Mouse (Mus musculus): ENCODE measurements around the gene Carns1. TPM values are rescaled to one million over a fixed set of nuclear protein-coding genes. Genes with fewer than 3 reads are reported as not detected.
"Not testable (repeated sequence)": the region's sequence is repeated elsewhere in the genome, so short reads cannot be mapped to it uniquely, and the experiment has no call there.

The Carns1 gene
- polyA plus RNA-seq, 1 experiment from 2014 or later = 3.3 TPM

DNA sequence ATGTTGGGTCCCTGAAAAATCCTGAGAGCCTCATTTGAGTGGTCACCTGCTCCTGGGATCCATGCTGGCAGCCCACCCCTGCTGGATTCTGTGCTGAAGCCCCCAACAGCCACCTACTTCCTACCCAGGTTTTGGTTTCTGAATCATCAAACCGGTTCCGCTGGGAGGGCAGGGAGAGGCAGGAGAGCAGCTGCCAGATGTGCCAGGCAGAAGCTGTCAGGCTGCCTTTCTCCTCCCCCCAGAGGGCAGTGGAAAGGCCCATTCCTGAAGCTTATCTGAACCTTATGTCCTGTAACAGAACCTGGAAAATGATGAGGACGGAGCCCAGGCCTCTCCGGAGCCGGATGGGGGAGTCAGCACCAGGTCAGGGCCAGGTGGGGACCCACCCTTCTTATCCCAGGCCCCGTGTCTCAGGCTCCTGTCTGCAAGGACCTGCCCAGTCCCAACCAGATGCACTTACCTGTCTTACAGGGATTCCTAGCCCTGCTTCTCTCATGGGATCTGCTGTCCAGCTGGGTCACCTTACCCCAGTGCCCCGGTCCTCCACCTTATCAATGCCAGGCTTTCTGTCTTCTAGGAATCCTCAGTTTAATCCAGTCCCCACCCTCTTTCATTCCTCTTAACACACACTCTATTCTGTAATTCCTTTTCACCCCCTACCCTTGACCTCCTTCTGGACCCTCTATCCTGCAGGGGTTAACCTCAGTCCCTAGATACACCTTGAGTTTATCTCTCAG, 48.4 kb downstream of the Carns1 start:
- 72% methylated on average over 7 of the region's 7 CpGs for WGBS
- peak; percentile 16 for DNase-seq (ENCODE audit: low spot score)
- H3K9ac ChIP-seq (ENCODE audit: low read depth, low read length) = peak overlapping the region; percentile 77
- no peaks in the 10 kb centered on the region for H3K9me3 ChIP-seq (ENCODE audit: control insufficient read depth, low read length)
- H3K4me2 ChIP-seq (replicated peaks; ENCODE audit: low read depth, low read length) = peak overlapping the region; percentile 76
- no peaks in the 10 kb centered on the region for H3K27me3 ChIP-seq (ENCODE audit: control insufficient read depth, insufficient read depth, low read length)
- H3K27ac ChIP-seq (ENCODE audit: low read depth, low read length) = no peak overlapping the region
- peaks cover 4% of the 10 kb centered on the region; the same call in 1 of the 2 replicates for H3K4me1 ChIP-seq (replicated peaks; ENCODE audit: control insufficient read depth, insufficient read depth, low read length)
- H3K36me3 ChIP-seq (ENCODE audit: control insufficient read depth, insufficient read depth, low read length) = peaks cover 7% of the 10 kb centered on the region; the same call in 1 of the 2 replicates
- no peak for ATAC-seq (ENCODE audit: low FRiP score)
- peak overlapping the region; percentile 65 for H3K4me3 ChIP-seq (ENCODE audit: low read depth, low read length)

DNA sequence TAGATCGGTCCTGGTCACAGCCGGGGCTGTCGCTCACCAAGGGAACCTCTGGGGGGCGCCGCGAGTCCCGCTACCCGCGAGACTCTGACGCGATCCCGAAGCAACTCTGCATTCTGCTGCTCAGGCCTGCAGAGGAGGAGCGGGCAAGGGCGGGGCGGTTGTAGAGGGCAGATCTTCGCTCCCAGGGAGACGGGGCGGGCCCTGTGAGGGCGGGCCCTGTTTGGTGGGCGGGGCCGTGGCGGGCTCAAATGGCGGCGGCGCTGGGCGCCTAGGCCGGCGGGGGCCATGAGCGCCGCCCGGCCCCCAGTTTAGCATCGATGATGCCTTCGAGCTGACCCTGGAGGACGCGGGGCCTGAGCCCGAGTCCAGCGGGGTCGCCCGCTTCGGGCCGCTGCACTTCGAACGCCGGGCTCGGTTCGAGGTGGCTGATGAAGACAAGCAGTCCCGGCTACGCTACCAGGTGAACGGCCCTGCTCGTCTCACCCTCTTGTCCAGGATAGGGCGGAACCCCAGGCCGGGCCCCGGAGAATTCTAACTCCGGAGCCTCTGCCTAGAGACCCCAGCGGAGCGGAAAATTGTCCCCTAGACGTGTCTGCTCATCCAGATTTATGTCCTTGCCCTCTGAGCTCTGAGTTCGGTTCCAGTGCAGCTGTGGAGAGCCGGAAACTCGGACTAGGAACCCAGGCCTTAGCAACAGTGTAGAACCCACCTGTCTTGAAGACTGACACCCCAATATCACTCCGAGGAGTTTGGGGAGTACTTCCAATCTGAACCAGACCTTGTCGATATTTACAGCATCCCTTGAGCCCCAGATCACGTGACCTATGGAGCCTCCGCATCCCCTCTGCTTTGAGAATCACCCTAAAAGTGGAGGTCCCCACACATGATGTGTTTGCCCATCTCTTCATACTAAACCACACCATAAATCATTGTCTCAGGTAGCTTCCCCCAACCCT, 49.3 kb downstream of the Carns1 start, which contains the start of gene Aip:
TSS of gene Aip (minus strand) at position 118 of the 956 bp plus-strand sequence.
- Histone ChIP-seq H3K4me2 (replicated peaks; ENCODE audit: low read depth, low read length) (peak within 1 kb of the TSS; percentile 76), H3K4me1 (replicated peaks; ENCODE audit: control insufficient read depth, insufficient read depth, low read length) (peaks cover 4% of the 10 kb centered on the region; the same call in 1 of the 2 replicates), H3K36me3 (ENCODE audit: control insufficient read depth, insufficient read depth, low read length) (peaks cover under 1% of the 10 kb centered on the region; the same call in 1 of the 2 replicates), H3K27me3 (ENCODE audit: control insufficient read depth, insufficient read depth, low read length) (no peaks in the 10 kb centered on the region), H3K9ac (ENCODE audit: low read depth, low read length) (peak within 1 kb of the TSS; percentile 77), H3K27ac (ENCODE audit: low read depth, low read length) (peak within 1 kb of the TSS; percentile 53; the same call in 1 of the 2 replicates), H3K4me3 (ENCODE audit: low read depth, low read length) (peak within 1 kb of the TSS; percentile 65), H3K9me3 (ENCODE audit: control insufficient read depth, low read length) (no peaks in the 10 kb centered on the region)
- peak; percentile 94 for ATAC-seq (ENCODE audit: low FRiP score)
- peak; percentile 97 for DNase-seq (ENCODE audit: low spot score)
- WGBS = 1% methylated on average over 60 of the region's 64 CpGs

DNA sequence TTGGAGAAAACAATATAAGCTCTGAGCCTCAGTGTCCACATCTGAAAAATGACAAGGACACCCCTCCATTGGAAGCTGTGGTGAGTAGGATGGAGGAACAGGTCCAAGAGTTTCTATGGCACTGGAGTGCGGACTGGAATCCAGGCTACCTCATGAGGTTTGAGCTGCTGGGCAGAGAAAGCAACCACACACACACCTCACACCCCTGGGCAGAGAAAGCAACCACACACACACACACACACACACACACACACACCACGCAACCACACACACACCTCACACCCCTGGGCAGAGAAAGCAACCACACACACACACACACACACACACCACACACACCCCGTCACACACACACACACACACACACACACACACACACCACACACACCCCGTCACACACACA, 50.0 kb downstream of the Carns1 start:
- not testable (repeated sequence) for H3K27me3 ChIP-seq (ENCODE audit: control insufficient read depth, insufficient read depth, low read length); H3K4me1 ChIP-seq (replicated peaks; ENCODE audit: control insufficient read depth, insufficient read depth, low read length); H3K36me3 ChIP-seq (ENCODE audit: control insufficient read depth, insufficient read depth, low read length); H3K9me3 ChIP-seq (ENCODE audit: control insufficient read depth, low read length)
- DNase-seq (ENCODE audit: low spot score) (peak; percentile 20), ATAC-seq (ENCODE audit: low FRiP score) (peak; percentile 52; the same call in 1 of the 2 replicates)
- H3K4me3 ChIP-seq (ENCODE audit: low read depth, low read length) = peak overlapping the region; percentile 65
- WGBS = 20% methylated on average over 3 of the region's 4 CpGs
- peak overlapping the region; percentile 76 for H3K4me2 ChIP-seq (replicated peaks; ENCODE audit: low read depth, low read length)
- H3K27ac ChIP-seq (ENCODE audit: low read depth, low read length) = peak overlapping the region; percentile 27; the same call in 1 of the 2 replicates
- H3K9ac ChIP-seq (ENCODE audit: low read depth, low read length) = peak overlapping the region; percentile 77; the same call in 1 of the 2 replicates

DNA sequence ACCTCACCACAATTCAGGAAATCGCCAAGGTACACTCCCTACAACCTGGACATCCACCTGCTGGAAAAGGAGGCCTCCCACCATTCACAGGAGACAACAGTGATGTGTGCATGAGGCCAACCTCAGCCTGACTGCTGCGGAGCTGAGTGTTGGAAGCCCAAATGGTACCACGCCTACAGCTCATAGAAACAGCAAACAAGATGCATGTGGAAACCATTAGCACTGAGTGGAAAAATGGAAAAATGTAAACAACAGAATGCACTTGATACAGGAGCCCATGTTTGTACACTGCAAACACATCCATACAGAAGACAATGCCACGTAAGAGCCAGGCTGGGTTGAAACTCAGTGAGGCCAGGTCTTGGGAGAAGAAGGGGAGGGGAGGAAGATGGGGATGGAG, 50.8 kb downstream of the Carns1 start:
- Histone ChIP-seq H3K4me3 (ENCODE audit: low read depth, low read length) (no peak overlapping the region), H3K27me3 (ENCODE audit: control insufficient read depth, insufficient read depth, low read length) (no peaks in the 10 kb centered on the region), H3K4me2 (replicated peaks; ENCODE audit: low read depth, low read length) (no peak overlapping the region), H3K36me3 (ENCODE audit: control insufficient read depth, insufficient read depth, low read length) (no peaks in the 10 kb centered on the region), H3K4me1 (replicated peaks; ENCODE audit: control insufficient read depth, insufficient read depth, low read length) (peaks cover 7% of the 10 kb centered on the region; the same call in 1 of the 2 replicates), H3K27ac (ENCODE audit: low read depth, low read length) (no peak overlapping the region), H3K9ac (ENCODE audit: low read depth, low read length) (no peak overlapping the region), H3K9me3 (ENCODE audit: control insufficient read depth, low read length) (no peaks in the 10 kb centered on the region)
- ATAC-seq (ENCODE audit: low FRiP score) (no peak), DNase-seq (ENCODE audit: low spot score) (no peak)
- 88% methylated on average over 4 of the region's 4 CpGs for WGBS

DNA sequence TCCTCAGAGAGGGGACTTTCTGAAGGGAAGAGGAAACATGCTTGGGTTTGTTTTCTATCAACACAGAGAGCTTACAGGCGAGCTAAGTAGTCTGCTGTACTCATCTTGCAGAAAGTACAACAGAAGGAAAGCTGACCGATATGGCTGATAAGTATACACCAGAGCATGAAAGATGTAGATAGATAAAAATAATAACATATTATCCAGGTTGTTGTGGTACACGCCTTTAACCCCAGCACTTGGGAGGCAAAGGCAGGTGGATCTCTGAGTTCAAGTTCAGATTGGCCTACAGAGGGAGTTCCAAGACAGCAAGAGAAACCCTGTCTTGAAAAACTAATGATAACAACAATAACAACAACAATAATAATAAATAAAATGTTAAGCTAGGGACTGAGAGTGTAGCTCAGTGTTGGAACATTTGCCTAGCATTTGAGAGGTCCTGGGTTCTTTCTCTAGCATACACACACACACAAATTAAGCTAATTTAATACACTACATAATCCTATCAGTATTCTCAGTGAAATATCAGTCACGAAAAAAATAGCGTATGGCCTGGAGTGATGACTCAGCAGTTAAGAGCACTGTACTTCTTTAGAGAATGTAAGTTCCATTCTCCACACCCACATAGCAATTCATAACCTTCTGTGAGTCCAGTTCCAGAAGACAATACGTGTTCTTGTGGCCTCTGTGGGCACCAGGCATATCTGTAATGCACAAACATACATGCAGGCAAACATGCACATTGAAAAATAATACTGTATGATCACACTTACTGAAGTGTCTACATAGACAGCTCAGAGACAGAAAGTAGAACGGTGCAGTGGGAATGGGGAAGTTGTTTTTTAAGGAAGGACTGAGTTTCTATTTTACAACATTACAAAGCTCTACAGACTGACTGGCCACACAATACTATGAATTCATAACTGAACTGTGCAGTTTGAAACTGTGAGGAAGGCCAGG, 52.6 kb downstream of the Carns1 start:
- H3K4me2 ChIP-seq (replicated peaks; ENCODE audit: low read depth, low read length) = no peak overlapping the region
- WGBS = 81% methylated on average over 7 of the region's 7 CpGs
- H3K36me3 ChIP-seq (ENCODE audit: control insufficient read depth, insufficient read depth, low read length) = no peaks in the 10 kb centered on the region
- H3K4me1 ChIP-seq (replicated peaks; ENCODE audit: control insufficient read depth, insufficient read depth, low read length) = peaks cover 7% of the 10 kb centered on the region; the same call in 1 of the 2 replicates
- no peaks in the 10 kb centered on the region for H3K27me3 ChIP-seq (ENCODE audit: control insufficient read depth, insufficient read depth, low read length)
- ATAC-seq (ENCODE audit: low FRiP score) (no peak), DNase-seq (ENCODE audit: low spot score) (no peak)
- no peak overlapping the region for H3K4me3 ChIP-seq (ENCODE audit: low read depth, low read length)
- no peak overlapping the region for H3K27ac ChIP-seq (ENCODE audit: low read depth, low read length)
- H3K9me3 ChIP-seq (ENCODE audit: control insufficient read depth, low read length) = no peaks in the 10 kb centered on the region
- no peak overlapping the region for H3K9ac ChIP-seq (ENCODE audit: low read depth, low read length)

DNA sequence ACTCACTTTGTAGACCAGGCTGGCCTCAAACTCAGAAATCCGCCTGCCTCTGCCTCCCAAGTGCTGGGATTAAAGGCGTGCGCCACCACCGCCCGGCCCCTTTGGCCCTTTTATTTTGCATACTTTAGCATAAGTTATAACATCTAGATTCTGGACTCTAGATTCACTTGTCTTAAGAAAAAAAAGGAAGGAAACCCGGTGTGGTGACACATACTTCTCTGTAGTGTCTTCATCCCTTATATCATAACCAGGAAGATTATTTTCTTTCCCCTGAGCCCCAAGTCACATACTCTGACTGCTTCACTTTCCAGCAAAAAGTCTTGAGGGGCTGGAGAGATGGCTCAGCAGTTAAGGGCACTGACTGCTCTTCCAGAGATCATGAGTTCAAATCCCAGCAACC, 53.4 kb downstream of the Carns1 start:
- H3K9ac ChIP-seq (ENCODE audit: low read depth, low read length); H3K4me2 ChIP-seq (replicated peaks; ENCODE audit: low read depth, low read length); ATAC-seq (ENCODE audit: low FRiP score); H3K4me1 ChIP-seq (replicated peaks; ENCODE audit: control insufficient read depth, insufficient read depth, low read length); H3K27ac ChIP-seq (ENCODE audit: low read depth, low read length); H3K27me3 ChIP-seq (ENCODE audit: control insufficient read depth, insufficient read depth, low read length); DNase-seq (ENCODE audit: low spot score); H3K36me3 ChIP-seq (ENCODE audit: control insufficient read depth, insufficient read depth, low read length); H3K4me3 ChIP-seq (ENCODE audit: low read depth, low read length); H3K9me3 ChIP-seq (ENCODE audit: control insufficient read depth, low read length): not testable (repeated sequence)
- WGBS = 52% methylated on average over 6 of the region's 6 CpGs

DNA sequence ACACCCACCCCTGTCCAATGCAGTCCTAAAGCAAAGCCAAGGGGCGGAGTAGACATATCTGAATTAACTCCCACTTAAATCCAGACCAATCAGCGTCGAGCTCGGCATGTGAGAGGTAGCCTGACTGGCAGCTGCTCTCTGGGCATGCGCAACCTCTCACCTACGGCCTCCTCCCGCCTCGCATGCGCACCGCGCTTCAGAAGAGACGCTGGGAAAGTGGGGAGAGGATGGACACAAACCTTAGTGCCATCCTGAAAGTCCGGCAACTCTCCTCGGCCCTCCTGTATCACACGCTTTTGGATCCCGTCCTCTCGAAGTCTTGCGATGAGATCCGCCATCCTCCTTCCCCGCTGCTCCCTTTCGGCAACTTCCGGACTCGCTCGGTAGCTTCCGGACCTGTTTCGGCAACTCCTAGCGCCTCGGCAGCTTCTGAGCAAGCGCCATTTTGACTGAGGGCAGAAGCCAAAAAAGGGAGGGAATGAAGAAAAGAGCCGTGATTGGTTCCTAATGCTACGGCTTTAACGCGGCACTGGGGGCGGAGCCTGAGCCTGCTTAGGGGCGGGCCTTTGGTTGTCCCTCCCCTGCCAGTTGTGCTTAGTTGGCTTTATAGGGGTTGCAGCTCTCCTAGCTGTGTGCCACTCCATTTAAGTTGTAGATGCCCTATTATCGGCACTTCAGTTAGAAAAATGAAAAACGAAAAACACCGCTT, 54.0 kb downstream of the Carns1 start:
- 4% methylated on average over 38 of the region's 38 CpGs for WGBS
- ATAC-seq (ENCODE audit: low FRiP score) = peak; percentile 77
- no peaks in the 10 kb centered on the region for H3K9me3 ChIP-seq (ENCODE audit: control insufficient read depth, low read length)
- H3K9ac ChIP-seq (ENCODE audit: low read depth, low read length) = peak overlapping the region; percentile 51
- peak overlapping the region; percentile 30 for H3K4me3 ChIP-seq (ENCODE audit: low read depth, low read length)
- no peaks in the 10 kb centered on the region for H3K36me3 ChIP-seq (ENCODE audit: control insufficient read depth, insufficient read depth, low read length)
- peak overlapping the region; percentile 67; the same call in 1 of the 2 replicates for H3K27ac ChIP-seq (ENCODE audit: low read depth, low read length)
- no peaks in the 10 kb centered on the region for H3K27me3 ChIP-seq (ENCODE audit: control insufficient read depth, insufficient read depth, low read length)
- peak; percentile 99 for DNase-seq (ENCODE audit: low spot score)
- peak overlapping the region; percentile 48 for H3K4me2 ChIP-seq (replicated peaks; ENCODE audit: low read depth, low read length)
- H3K4me1 ChIP-seq (replicated peaks; ENCODE audit: control insufficient read depth, insufficient read depth, low read length) = 0 out of 2 replicates have a peak, but pooled peaks cover 3% of the 10 kb centered on the region
